15 mouse cellular contexts compared by ENCODE assay signal in genomic region chr5:135016224-135016759, GRCm38 (mm10). TPM values are rescaled to one million over a fixed set of nuclear protein-coding genes. Genes with fewer than 3 reads are reported as not detected.
A peak's percentile ranks its signal among the peaks of the same experiment; 100 is the strongest.
DNase-seq lines count a peak whose midpoint lies in the region; ATAC-seq and TF ChIP-seq lines count a peak whose summit lies in the region.
"Had no signal": no experiment of that assay in that cellular context is flagged by ENCODE, and none has a peak within 500 bp of the region (broad histone marks: within the 10 kb centered on the region; RNA-seq: fewer than 3 reads in every experiment).

No protein-coding gene starts in this region.

- H3K36me3 ChIP-seq in midbrain, postnatal 0 days (ENCODE audit: insufficient read depth, low read length) = peaks cover 2% of the 10 kb centered on the region; the same call in 1 of the 2 replicates
- H3K36me3 ChIP-seq in midbrain, embryonic 16.5 days (ENCODE audit: control insufficient read depth, insufficient read depth, low read length) = no peaks in the 10 kb centered on the region
- H3K36me3 ChIP-seq in small intestine, adult 2 months (ENCODE audit: control insufficient read depth, insufficient read depth, low read length) = peaks cover 3% of the 10 kb centered on the region
- H3K36me3 ChIP-seq: limb, embryonic 15.5 days; neural tube, embryonic 13.5 days had no signal

- no peak overlapping the region for H3K9ac ChIP-seq in midbrain, postnatal 0 days (replicated peaks; ENCODE audit: low read length, poor library complexity, severe bottlenecking)
- H3K9ac ChIP-seq in midbrain, embryonic 16.5 days (ENCODE audit: low read depth, low read length) = no peak overlapping the region
- H3K9ac ChIP-seq: forebrain, embryonic 13.5 days; kidney, embryonic 15.5 days; limb, embryonic 15.5 days; neural tube, embryonic 13.5 days had no signal

- H3K9me3 ChIP-seq in midbrain, postnatal 0 days (ENCODE audit: low read length) = no peaks in the 10 kb centered on the region
- H3K9me3 ChIP-seq in midbrain, embryonic 16.5 days (replicated peaks; ENCODE audit: control insufficient read depth, low read length, poor library complexity, severe bottlenecking) = no peaks in the 10 kb centered on the region
- H3K9me3 ChIP-seq: forebrain, embryonic 13.5 days; kidney, embryonic 15.5 days; limb, embryonic 15.5 days; neural tube, embryonic 13.5 days had no signal

- 51% methylated on average over 4 of the region's 4 CpGs for WGBS in midbrain, postnatal 0 days
- 68% methylated on average over 4 of the region's 4 CpGs for WGBS in midbrain, embryonic 16.5 days
- 29% methylated on average over 4 of the region's 4 CpGs for WGBS in small intestine, adult 2 months

- H3K27ac ChIP-seq in midbrain, postnatal 0 days (ENCODE audit: low read depth, low read length) = no peak overlapping the region
- H3K27ac ChIP-seq in midbrain, embryonic 16.5 days (ENCODE audit: low read length) = no peak overlapping the region
- no peak overlapping the region for H3K27ac ChIP-seq in small intestine, adult 2 months (ENCODE audit: insufficient read depth, low read depth, low read length)
- H3K27ac ChIP-seq: forebrain, embryonic 13.5 days; kidney, embryonic 15.5 days; limb, embryonic 15.5 days; neural tube, embryonic 13.5 days had no signal

- TF ChIP-seq CTCF in midbrain, postnatal 0 days (IDR thresholded peaks at IDR 0.05) = peak; percentile 44
- TF ChIP-seq CTCF in small intestine, adult 2 months (IDR thresholded peaks at IDR 0.05; ENCODE audit: extremely low read depth, insufficient read length, insufficient replicate concordance, low read depth, low read length) = peak; percentile 19; the same call in 1 of the 2 replicates

- no peak for TF ChIP-seq POLR2A in small intestine, adult 2 months (IDR thresholded peaks at IDR 0.05; ENCODE audit: low read depth, low read length)

- no peak overlapping the region for H3K4me2 ChIP-seq in midbrain, postnatal 0 days (ENCODE audit: low read depth, low read length, poor library complexity, severe bottlenecking)
- H3K4me2 ChIP-seq in midbrain, embryonic 16.5 days (ENCODE audit: low read length) = no peak overlapping the region
- H3K4me2 ChIP-seq: forebrain, embryonic 13.5 days; kidney, embryonic 15.5 days; limb, embryonic 15.5 days; neural tube, embryonic 13.5 days had no signal

- H3K4me3 ChIP-seq in midbrain, postnatal 0 days (ENCODE audit: low read depth, low read length) = no peak overlapping the region
- no peak overlapping the region for H3K4me3 ChIP-seq in midbrain, embryonic 16.5 days (ENCODE audit: low read depth, low read length)
- no peak overlapping the region for H3K4me3 ChIP-seq in small intestine, adult 2 months (ENCODE audit: low read depth, low read length)
- H3K4me3 ChIP-seq: forebrain, embryonic 13.5 days; kidney, embryonic 15.5 days; limb, embryonic 15.5 days; neural tube, embryonic 13.5 days had no signal

- DNase-seq in adrenal gland, postnatal 10 days = peak; percentile 38
- DNase-seq in adrenal gland, adult 8-10 months = no peak
- peak; percentile 24 to 37 for DNase-seq in kidney, postnatal 36 days
- DNase-seq in kidney, adult 9 months = no peak
- no peak for DNase-seq in midbrain, postnatal 0 days (ENCODE audit: low spot score)
- no peak for DNase-seq in cerebellum, postnatal 25 days

- peaks cover 3% of the 10 kb centered on the region; the same call in 1 of the 2 replicates for H3K4me1 ChIP-seq in midbrain, postnatal 0 days (ENCODE audit: insufficient read depth, low read length)
- peaks cover 10% of the 10 kb centered on the region for H3K4me1 ChIP-seq in midbrain, embryonic 16.5 days (ENCODE audit: control insufficient read depth, insufficient read depth, low read length)
- 0 out of 2 replicates have a peak, but pooled peaks cover 2% of the 10 kb centered on the region for H3K4me1 ChIP-seq in small intestine, adult 2 months (ENCODE audit: control insufficient read depth, insufficient read depth, insufficient read length, low read length)

- ATAC-seq in midbrain, postnatal 0 days (ENCODE audit: low FRiP score) = no peak
- ATAC-seq in midbrain, embryonic 16.5 days = no peak

- H3K27me3 ChIP-seq in midbrain, postnatal 0 days (ENCODE audit: insufficient read depth, low read length) = no peaks in the 10 kb centered on the region
- no peaks in the 10 kb centered on the region for H3K27me3 ChIP-seq in midbrain, embryonic 16.5 days (ENCODE audit: control insufficient read depth, insufficient read depth, low read depth, low read length)
- H3K27me3 ChIP-seq in small intestine, adult 2 months (ENCODE audit: control insufficient read depth, insufficient read depth, low read length) = no peaks in the 10 kb centered on the region
- H3K27me3 ChIP-seq: kidney, embryonic 15.5 days; limb, embryonic 15.5 days; neural tube, embryonic 13.5 days had no signal

RNA-seq across cellular contexts. Expression of gene Stx1a, which starts 7.0 kb away (rescaled TPM):
- total RNA-seq in adrenal gland, postnatal 10 days (2021) = 1 to 10 TPM; 6.8 to 9.5 TPM
- 10 to 100 TPM in 3 of 4 experiments, 1 to 10 TPM in 1; 4.9 to 15.9 (median 12.1) TPM for total RNA-seq in adrenal gland, adult 8-10 months (2022)
- 165 and 175 TPM in 2 replicates for total RNA-seq in midbrain, postnatal 0 days (2014; rRNA removed)
- polyA plus RNA-seq in midbrain, postnatal 0 days (2015; fragmentation: Nextera tagmentation; extraction: Ambion mirVana) = 190 and 202 TPM in 2 replicates
- polyA plus RNA-seq in midbrain, embryonic 16.5 days (2015; fragmentation: Nextera tagmentation; extraction: Ambion mirVana) = 162 and 195 TPM in 2 replicates
- 4.6 and 5.1 TPM in 2 replicates for polyA plus RNA-seq in small intestine, adult 2 months (2012; rRNA removed)
- total RNA-seq: hematopoietic stem cell, adult 5-6 weeks had no signal

RNA-seq across cellular contexts. Expression of gene Abhd11, which starts 7.3 kb away (rescaled TPM):
- 10 to 100 TPM; 67.3 to 77.9 TPM for total RNA-seq in adrenal gland, postnatal 10 days (2021)
- total RNA-seq in adrenal gland, adult 8-10 months (2022) = 10 to 100 TPM; 52.4 to 65.4 (median 55.9) TPM
- total RNA-seq in midbrain, postnatal 0 days (2014; rRNA removed) = 56.8 and 64.4 TPM in 2 replicates
- polyA plus RNA-seq in midbrain, postnatal 0 days (2015; fragmentation: Nextera tagmentation; extraction: Ambion mirVana) = 85.3 and 85.6 TPM in 2 replicates
- polyA plus RNA-seq in midbrain, embryonic 16.5 days (2015; fragmentation: Nextera tagmentation; extraction: Ambion mirVana) = 76.5 and 81.5 TPM in 2 replicates
- 48.1 and 90.7 TPM in 2 replicates for polyA plus RNA-seq in small intestine, adult 2 months (2012; rRNA removed)

RNA-seq across cellular contexts. Expression of gene Cldn3, which starts 30.3 kb away (rescaled TPM):
- 10 to 100 TPM in 1 of 2 experiments, 1 to 10 TPM in 1; 8.2 to 13.9 TPM for total RNA-seq in adrenal gland, postnatal 10 days (2021)
- total RNA-seq in adrenal gland, adult 8-10 months (2022) = 1 to 10 TPM in 3 of 4 experiments, not detected in 1; 1.1 to 1.5 (median 1.4) TPM
- total RNA-seq in midbrain, postnatal 0 days (2014; rRNA removed) = 2.2 and 3.1 TPM in 2 replicates
- 3.0 and 3.3 TPM in 2 replicates for polyA plus RNA-seq in midbrain, postnatal 0 days (2015; fragmentation: Nextera tagmentation; extraction: Ambion mirVana)
- 2.2 and 2.6 TPM in 2 replicates for polyA plus RNA-seq in midbrain, embryonic 16.5 days (2015; fragmentation: Nextera tagmentation; extraction: Ambion mirVana)
- polyA plus RNA-seq in small intestine, adult 2 months (2012; rRNA removed) = 1,043 and 2,448 TPM in 2 replicates
- total RNA-seq: hematopoietic stem cell, adult 5-6 weeks; megakaryocyte-erythroid progenitor cell, adult 5-6 weeks had no signal
- polyA plus RNA-seq: inflammation-experienced regulatory T-cells, adult 6 months had no signal

RNA-seq across cellular contexts. Expression of gene Dnajc30, which starts 47.7 kb away (rescaled TPM):
- 10 to 100 TPM; 23.7 to 24.5 TPM for total RNA-seq in adrenal gland, postnatal 10 days (2021)
- total RNA-seq in adrenal gland, adult 8-10 months (2022) = 10 to 100 TPM; 35.8 to 42.0 (median 38.7) TPM
- 13.5 and 21.4 TPM in 2 replicates for total RNA-seq in midbrain, postnatal 0 days (2014; rRNA removed)
- polyA plus RNA-seq in midbrain, postnatal 0 days (2015; fragmentation: Nextera tagmentation; extraction: Ambion mirVana) = 52.5 and 52.8 TPM in 2 replicates
- polyA plus RNA-seq in midbrain, embryonic 16.5 days (2015; fragmentation: Nextera tagmentation; extraction: Ambion mirVana) = 48.8 and 49.6 TPM in 2 replicates
- polyA plus RNA-seq in small intestine, adult 2 months (2012; rRNA removed) = 30.1 and 46.4 TPM in 2 replicates

RNA-seq across cellular contexts. Expression of gene Bud23, which starts 48.5 kb away (rescaled TPM):
- total RNA-seq in adrenal gland, postnatal 10 days (2021) = 10 to 100 TPM; 41.3 to 44.6 TPM
- total RNA-seq in adrenal gland, adult 8-10 months (2022) = 10 to 100 TPM; 54.5 to 56.7 (median 55.8) TPM
- 48.3 and 49.9 TPM in 2 replicates for total RNA-seq in midbrain, postnatal 0 days (2014; rRNA removed)
- polyA plus RNA-seq in midbrain, postnatal 0 days (2015; fragmentation: Nextera tagmentation; extraction: Ambion mirVana) = 63.6 and 65.5 TPM in 2 replicates
- 74.4 and 76.9 TPM in 2 replicates for polyA plus RNA-seq in midbrain, embryonic 16.5 days (2015; fragmentation: Nextera tagmentation; extraction: Ambion mirVana)
- 31.2 and 43.7 TPM in 2 replicates for polyA plus RNA-seq in small intestine, adult 2 months (2012; rRNA removed)

Comparison
In these comparisons a context has a peak if more than half of its experiments do, and no peak if none do; other contexts are left out.
1. DNase-seq: peak in adrenal gland, postnatal 10 days (single experiment) and kidney, postnatal 36 days (2 of 2); none in adrenal gland, adult 8-10 months (single experiment), kidney, adult 9 months (single experiment), midbrain, postnatal 0 days (single experiment) and cerebellum, postnatal 25 days (0 of 2).